Mouse (Mus musculus): ENCODE data around the gene Atxn7l1.

The Atxn7l1 gene

DNA sequence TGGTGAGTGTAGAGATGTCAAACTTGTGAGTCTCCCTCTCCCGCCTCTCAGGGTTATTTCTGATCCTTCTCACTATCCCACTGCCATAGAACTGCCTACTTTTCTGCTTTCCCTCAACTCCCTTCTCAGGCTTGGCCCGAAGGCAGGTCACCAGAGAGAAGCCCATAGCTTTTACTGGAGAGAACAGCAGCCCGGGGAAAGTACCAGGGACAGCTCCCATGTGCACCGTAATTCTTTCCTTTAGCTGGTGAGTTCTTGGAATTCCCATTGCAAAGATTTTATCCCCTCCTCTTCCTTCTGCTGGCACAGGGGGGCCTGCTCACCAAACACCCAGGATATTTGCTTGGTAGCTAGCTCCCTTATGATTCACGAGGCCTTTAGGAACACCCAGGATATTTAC, 190.7 kb downstream of the Atxn7l1 start:
- ChIA-PET POLR2A (interaction anchor here in 2 of 4 experiments (0.9 to 1.0 kb wide), 2 partner anchors 42 kb away, joined by 3 read pairs; no protein-coding TSS in a partner anchor), CTCF (interaction anchor here in 3 of 4 experiments (1.0 to 1.9 kb wide), 6 partner anchors 42 to 307 kb away, joined by 3 to 16 read pairs (median 6); no protein-coding TSS in a partner anchor)

- POLR2A ChIA-PET: interaction anchor here in 1 of 4 experiments (1.1 kb wide), 1 partner anchor 33 kb away, joined by 3 read pairs; no protein-coding TSS in a partner anchor
- CTCF ChIA-PET: interaction anchor here in 1 of 4 experiments (1.0 kb wide), 1 partner anchor 40 kb away, joined by 3 read pairs; no protein-coding TSS in a partner anchor
Observed at GRCm38 (mm10) chr12:33339822-33340221, 192.3 kb downstream of the Atxn7l1 start.

DNA sequence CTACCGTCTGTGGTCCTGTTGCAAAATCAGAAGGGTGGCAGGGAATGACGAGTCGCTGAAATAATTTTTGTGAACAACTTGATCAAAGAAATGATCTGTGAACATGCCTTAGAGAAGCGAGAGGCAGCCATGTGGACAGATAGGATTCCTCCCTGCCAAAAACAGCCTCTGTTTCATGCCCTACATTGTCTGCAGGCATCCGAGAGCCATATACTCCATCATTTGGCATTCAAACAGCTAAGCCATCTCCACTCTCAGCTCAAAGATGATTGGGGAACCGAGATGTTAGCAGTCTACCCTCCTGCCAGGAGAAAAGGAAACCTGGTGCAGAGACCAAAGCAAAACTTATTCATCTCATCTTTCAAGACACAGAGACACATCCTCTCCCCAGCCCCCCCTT, 193.2 kb downstream of the Atxn7l1 start:
- POLR2A ChIA-PET: no interaction called here
- CTCF ChIA-PET: interaction anchor here in 1 of 4 experiments (1.0 kb wide), 1 partner anchor 40 kb away, joined by 3 read pairs; no protein-coding TSS in a partner anchor

DNA sequence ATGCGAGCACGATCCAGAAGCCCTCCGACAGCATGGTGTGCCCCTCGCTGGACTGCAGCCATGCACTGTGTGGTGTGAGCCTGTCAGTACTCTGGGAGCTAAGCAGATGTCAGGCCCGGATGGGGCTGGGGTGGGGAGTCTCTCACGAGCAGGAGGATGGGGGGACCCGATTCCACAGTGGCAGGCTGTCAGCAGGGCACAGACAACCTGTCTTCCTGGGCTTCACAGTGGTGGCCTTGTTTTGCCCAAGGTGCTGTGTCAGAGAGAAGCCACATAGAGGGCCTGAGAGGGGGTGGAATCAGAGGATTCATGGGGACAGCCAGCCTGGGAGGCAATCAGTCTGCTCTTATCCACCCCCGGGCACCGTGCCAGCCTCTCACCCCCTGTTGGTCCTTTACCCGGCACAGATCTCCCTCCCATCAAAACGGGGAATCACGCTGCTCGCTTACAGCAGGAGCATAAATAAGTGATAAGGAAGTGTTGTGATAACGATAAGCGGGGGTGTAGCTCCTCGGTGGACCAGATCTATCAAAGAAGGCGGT, 193.9 kb downstream of the Atxn7l1 start:
- CTCF ChIA-PET: no interaction called here
- POLR2A ChIA-PET: interaction anchor here in 1 of 4 experiments (0.7 kb wide), 1 partner anchor 358 kb away, joined by 3 read pairs; no protein-coding TSS in a partner anchor

GRCm38 (mm10) chr12:33344970-33345772, 197.7 kb downstream of the Atxn7l1 start:
- ChIA-PET POLR2A (interaction anchor here in 3 of 4 experiments (0.5 to 1.8 kb wide), 6 partner anchors 14 to 85 kb away, joined by 3 to 6 read pairs (median 4); partner anchors contain the start of gene Twistnb (in 1 of the 3)), CTCF (interaction anchor here (0.6 to 2.8 kb wide), 13 partner anchors 11 to 724 kb away, joined by 3 to 11 read pairs (median 4); no protein-coding TSS in a partner anchor)

DNA sequence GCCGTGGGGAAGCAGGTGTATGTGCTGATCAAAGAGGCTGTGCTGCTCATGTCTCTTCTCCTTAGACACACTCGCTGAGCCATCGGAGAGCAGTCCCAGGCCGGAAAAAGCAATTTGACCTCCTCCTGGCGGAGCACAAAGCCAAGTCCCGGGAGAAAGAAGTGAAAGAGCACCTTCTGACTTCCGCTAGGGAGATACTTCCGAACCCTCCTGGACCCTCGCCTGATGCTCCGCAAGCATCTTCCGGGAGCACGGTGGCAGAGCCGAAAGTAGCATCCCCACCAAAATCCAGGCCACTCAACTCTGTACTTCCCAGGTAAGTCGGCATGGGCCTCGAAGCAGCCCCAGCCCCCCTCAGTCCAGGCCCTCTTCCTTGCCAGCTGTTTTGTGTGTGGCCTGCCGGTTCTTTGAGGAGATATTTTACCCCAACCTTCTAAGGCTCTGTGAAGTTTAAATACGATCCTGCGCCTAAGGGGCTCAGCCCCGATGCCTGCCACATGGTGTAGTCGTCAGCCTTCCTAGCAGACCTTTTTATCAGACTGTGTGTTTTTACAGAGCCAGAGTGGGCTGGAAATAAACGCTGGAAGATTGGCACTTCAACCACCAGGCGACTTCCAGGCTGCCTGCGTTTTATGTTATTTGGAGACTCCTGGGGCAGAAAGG, 198.4 kb downstream of the Atxn7l1 start:
- CTCF ChIA-PET: interaction anchor here in 3 of 4 experiments (1.6 to 2.8 kb wide), 4 partner anchors 12 to 34 kb away, joined by 6 to 11 read pairs (median 10); no protein-coding TSS in a partner anchor

DNA sequence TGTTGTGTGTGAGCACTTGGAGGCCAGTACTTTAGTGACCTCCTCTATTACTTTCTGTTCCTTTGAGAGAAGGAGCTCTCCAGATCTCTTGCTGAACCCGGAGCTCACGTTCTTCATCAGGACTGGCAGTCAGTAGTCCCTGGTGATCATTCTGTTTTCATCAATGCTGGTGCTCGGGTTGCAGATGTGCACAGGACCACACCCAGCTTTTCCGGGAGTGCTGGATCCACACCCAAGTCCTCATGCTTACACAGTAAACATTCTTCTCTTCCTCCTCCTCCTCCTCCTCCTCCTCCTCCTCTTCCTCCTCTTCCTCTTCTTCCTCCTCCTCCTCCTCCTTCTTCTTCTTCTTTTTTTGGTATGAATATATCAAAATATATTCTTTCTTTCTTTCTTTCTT, 205.2 kb downstream of the Atxn7l1 start:
- POLR2A ChIA-PET: interaction anchor here in 2 of 4 experiments (0.6 to 1.4 kb wide), 3 partner anchors 10 to 32 kb away, joined by 3 to 4 read pairs (median 4); no protein-coding TSS in a partner anchor
- CTCF ChIA-PET: interaction anchor here (0.9 to 2.1 kb wide), 6 partner anchors 18 to 27 kb away, joined by 3 to 10 read pairs (median 4); no protein-coding TSS in a partner anchor

More for the DNA sequence above, 198.4 kb downstream of the Atxn7l1 start:
- POLR2A ChIA-PET: interaction anchor here in 2 of 4 experiments (0.7 to 1.8 kb wide), 4 partner anchors 24 to 84 kb away, joined by 3 to 5 read pairs (median 3); partner anchors contain the start of gene Twistnb (in 1 of the 2)

- ChIA-PET CTCF (interaction anchor here in 1 of 4 experiments (2.1 kb wide), 1 partner anchor 22 kb away, joined by 6 read pairs; no protein-coding TSS in a partner anchor), POLR2A (interaction anchor here in 1 of 4 experiments (0.9 kb wide), 1 partner anchor 13 kb away, joined by 4 read pairs; no protein-coding TSS in a partner anchor)
Observed at GRCm38 (mm10) chr12:33358345-33358744, 210.9 kb downstream of the Atxn7l1 start.

DNA sequence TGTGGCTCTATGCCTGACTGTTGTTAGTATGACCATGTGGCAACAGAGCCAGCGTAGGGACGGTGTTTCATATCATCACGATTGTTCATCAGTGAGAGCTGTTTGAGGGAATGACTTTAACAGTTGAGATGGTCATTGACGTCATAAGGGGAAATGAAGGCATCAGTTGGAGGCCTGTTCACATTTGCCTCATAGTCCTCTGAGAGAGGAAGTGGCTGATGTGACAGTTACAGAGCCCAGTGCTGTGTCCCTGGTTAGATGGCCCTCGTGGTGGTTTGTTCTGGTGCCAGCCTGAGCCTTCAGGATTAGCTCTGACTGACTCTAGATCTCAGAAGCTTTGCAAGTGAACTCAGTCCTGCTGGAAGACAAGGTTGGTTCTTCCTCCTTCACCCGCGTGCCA, 211.7 kb downstream of the Atxn7l1 start:
- ChIA-PET CTCF (interaction anchor here in 2 of 4 experiments (0.5 to 1.1 kb wide), 3 partner anchors 21 to 78 kb away, joined by 3 to 5 read pairs (median 3); no protein-coding TSS in a partner anchor), POLR2A (interaction anchor here in 1 of 4 experiments (0.9 kb wide), 1 partner anchor 14 kb away, joined by 4 read pairs; no protein-coding TSS in a partner anchor)

- POLR2A ChIA-PET: no interaction called here
- CTCF ChIA-PET: interaction anchor here in 2 of 4 experiments (1.0 to 1.1 kb wide), 3 partner anchors 20 to 79 kb away, joined by 3 to 5 read pairs (median 3); no protein-coding TSS in a partner anchor
Observed at GRCm38 (mm10) chr12:33359878-33360482, 212.5 kb downstream of the Atxn7l1 start.

DNA sequence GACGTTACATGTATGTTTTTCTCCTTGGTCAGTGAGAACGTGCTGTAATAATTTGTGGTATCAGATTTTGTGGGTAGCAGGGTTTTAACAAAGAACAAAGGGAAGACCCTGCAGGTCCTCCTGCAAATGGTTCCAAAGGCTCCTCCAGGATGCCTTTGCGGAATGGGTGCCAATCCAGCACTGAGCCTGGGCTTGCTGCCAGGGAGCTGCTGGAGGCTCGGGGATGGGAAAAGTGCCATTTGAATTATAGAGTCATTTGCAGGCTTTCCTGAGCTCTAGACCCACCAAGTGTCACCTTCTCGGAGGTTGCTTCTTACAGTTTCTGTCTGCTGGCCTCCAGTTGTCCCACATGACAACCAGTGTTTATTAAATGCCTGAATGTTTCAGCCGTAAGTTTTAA, 213.2 kb downstream of the Atxn7l1 start:
- ChIA-PET POLR2A (no interaction called here), CTCF (interaction anchor here in 2 of 4 experiments (0.7 to 1.0 kb wide), 2 partner anchors 19 to 304 kb away, joined by 3 to 4 read pairs; no protein-coding TSS in a partner anchor)

GRCm38 (mm10) chr12:33364511-33364910, 217.0 kb downstream of the Atxn7l1 start:
- ChIA-PET CTCF (interaction anchor here in 3 of 4 experiments (1.0 to 8.7 kb wide), 3 partner anchors 15 to 59 kb away, joined by 14 to 70 read pairs (median 20); no protein-coding TSS in a partner anchor), POLR2A (no interaction called here)

- POLR2A ChIA-PET: no interaction called here
Observed at GRCm38 (mm10) chr12:33365133-33365532, 217.6 kb downstream of the Atxn7l1 start.

DNA sequence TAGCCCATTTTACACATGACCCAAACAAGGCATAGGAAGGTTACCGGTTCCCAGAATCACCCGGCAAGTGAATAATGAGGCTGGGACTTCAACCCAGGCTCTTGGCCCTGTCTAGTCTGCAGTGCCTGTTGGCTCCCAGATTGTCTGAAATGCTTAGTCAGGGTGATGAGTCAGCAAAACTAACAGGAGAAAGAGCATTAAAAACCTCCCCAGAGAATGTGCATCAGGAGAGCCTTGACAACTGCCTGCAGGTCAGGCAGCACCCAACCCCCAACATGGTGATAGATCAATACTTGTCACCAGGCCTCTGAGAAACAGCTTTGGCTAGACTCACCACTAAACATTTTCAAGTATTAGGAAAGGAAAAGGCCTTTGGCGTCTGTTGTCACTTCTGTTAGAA, 222.1 kb downstream of the Atxn7l1 start:
- ChIA-PET POLR2A (interaction anchor here in 2 of 4 experiments (0.5 to 1.4 kb wide), 4 partner anchors 24 to 1302 kb away, joined by 3 to 9 read pairs (median 4); no protein-coding TSS in a partner anchor), CTCF (interaction anchor here (0.6 to 8.7 kb wide), 6 partner anchors 10 to 100 kb away, joined by 3 to 70 read pairs (median 12); no protein-coding TSS in a partner anchor)

More at GRCm38 (mm10) chr12:33365133-33365532, 217.6 kb downstream of the Atxn7l1 start:
- CTCF ChIA-PET: interaction anchor here in 3 of 4 experiments (1.0 to 8.7 kb wide), 3 partner anchors 15 to 59 kb away, joined by 14 to 70 read pairs (median 20); no protein-coding TSS in a partner anchor

DNA sequence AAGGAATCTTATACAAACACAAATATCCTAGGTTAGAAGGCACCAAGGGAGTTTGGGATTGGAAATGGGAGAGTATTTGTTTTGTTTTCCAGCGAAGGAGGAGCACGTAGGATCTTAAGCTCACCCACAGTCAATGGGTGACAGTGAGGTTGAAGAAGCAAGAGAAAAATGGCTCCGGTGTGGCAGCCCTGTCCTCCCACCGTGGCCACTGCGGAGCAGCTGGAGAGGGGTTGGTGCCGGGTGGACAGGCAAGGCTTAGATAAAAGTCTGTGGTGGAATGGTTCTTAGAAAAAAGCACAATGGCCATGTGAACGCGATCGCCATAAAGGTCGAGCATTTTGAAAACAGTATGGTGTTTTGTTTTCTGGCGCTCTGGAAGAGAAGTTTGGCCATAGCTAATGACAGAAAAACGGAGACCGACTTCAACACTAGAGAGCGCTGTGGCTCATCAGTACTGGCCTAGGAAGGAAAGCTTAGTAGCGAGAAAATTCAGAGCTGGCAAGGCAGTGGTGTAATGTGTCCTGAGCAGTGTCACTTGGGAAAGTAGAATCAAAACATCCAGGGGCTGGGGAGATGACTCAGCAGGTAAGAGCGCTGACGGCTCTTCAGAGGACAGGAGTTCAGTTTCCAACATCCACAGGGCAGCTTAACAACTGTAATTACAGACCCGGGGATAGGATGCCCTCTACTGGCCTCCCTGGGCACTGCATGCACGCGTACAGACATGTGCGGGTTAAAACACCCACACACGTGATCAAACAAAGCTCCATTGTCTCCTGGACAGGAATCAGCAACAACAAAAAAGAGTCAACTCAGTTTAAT, 232.3 kb downstream of the Atxn7l1 start:
- ChIA-PET POLR2A (interaction anchor here (0.6 to 2.1 kb wide), 33 partner anchors 9 to 560 kb away, joined by 3 to 16 read pairs (median 3); partner anchors contain the start of genes Efcab10 (in 3 of the 4), Twistnb (in 3 of the 4), Nampt (in 1 of the 4) and Sypl (in 1 of the 4)), CTCF (interaction anchor here (0.5 to 2.7 kb wide), 196 partner anchors 8 to 1803 kb away, joined by 3 to 70 read pairs (median 5); partner anchors contain the start of genes Efcab10 (in 4 of the 4), Twistnb (in 4 of the 4), Atxn7l1 (in 1 of the 4) and Sypl (in 1 of the 4))

- ChIA-PET CTCF (interaction anchor here (0.5 to 5.3 kb wide), 21 partner anchors 9 to 235 kb away, joined by 3 to 72 read pairs (median 8); partner anchors contain the start of gene Twistnb (in 3 of the 4)), POLR2A (interaction anchor here in 3 of 4 experiments (0.6 to 3.0 kb wide), 8 partner anchors 9 to 107 kb away, joined by 3 to 11 read pairs (median 7); partner anchors contain the start of gene Twistnb (in 2 of the 3))
Observed at GRCm38 (mm10) chr12:33388842-33389241, 241.3 kb downstream of the Atxn7l1 start.

Data from embryonic stem cell, embryonic (primary cell).